Mouse (Mus musculus) neural tube, embryonic 11.5 days (tissue): ENCODE results near the gene Retreg3. TPM values are rescaled to one million over a fixed set of nuclear protein-coding genes. Genes with fewer than 3 reads are reported as not detected.

Source experiments
- ATAC-seq: fragments of 200-750 bp; cut with Nextera tagmentation; 2 replicates; pipeline ENCODE4 v1.8.0; 2017; ENCODE audit warnings: moderate number of reproducible peaks, mild to moderate bottlenecking, moderate TSS enrichment, moderate library complexity; ENCODE audit not compliant: insufficient read depth, low FRiP score, low TSS enrichment
- DNase-seq: peaks from one replicate; pipeline ENCODE4 v3.0.0-alpha.2; 2015; ENCODE audit warnings: low spot score
- H3K27ac ChIP-seq: fragments of 300-500 bp; sonication (generic); 2 replicates; pipeline ENCODE4 v1.5.1; 2014; ENCODE audit warnings: low read depth, mild to moderate bottlenecking, low read length
- H3K27me3 ChIP-seq: fragments of 300-500 bp; sonication (generic); 2 replicates; pipeline ENCODE4 v1.6.1; 2014; ENCODE audit warnings: mild to moderate bottlenecking, low read length, mixed read lengths; ENCODE audit not compliant: control insufficient read depth, insufficient read depth
- H3K36me3 ChIP-seq: fragments of 300-500 bp; sonication (generic); 2 replicates; pipeline ENCODE4 v1.6.1; 2014; ENCODE audit warnings: mild to moderate bottlenecking, low read length, moderate library complexity, mixed read lengths; ENCODE audit not compliant: control insufficient read depth, insufficient read depth
- H3K4me1 ChIP-seq: fragments of 300-500 bp; sonication (generic); 2 replicates; pipeline ENCODE4 v1.6.1; 2014; ENCODE audit warnings: low read length, mixed read lengths; ENCODE audit not compliant: control insufficient read depth, insufficient read depth
- H3K4me2 ChIP-seq: fragments of 300-500 bp; sonication (generic); 2 replicates; pipeline ENCODE4 v1.6.1; 2014; ENCODE audit warnings: low read depth, mild to moderate bottlenecking, moderate library complexity
- H3K4me3 ChIP-seq: fragments of 300-500 bp; sonication (generic); 2 replicates; pipeline ENCODE4 v1.5.1; 2014; ENCODE audit warnings: low read depth, low read length
- H3K9ac ChIP-seq: fragments of 300-500 bp; sonication (generic); 2 replicates; pipeline ENCODE4 v1.6.1; 2014; ENCODE audit warnings: mild to moderate bottlenecking, low read length
- H3K9me3 ChIP-seq: fragments of 300-500 bp; sonication (generic); 2 replicates; pipeline ENCODE4 v1.6.1; 2016; ENCODE audit warnings: low read length; ENCODE audit not compliant: control insufficient read depth
- WGBS: fragments of 180-500 bp; shearing (Covaris S2); extraction: QIAGEN DNeasy Blood & Tissue Kit; methylation state at CpG from one replicate; pipeline ENCODE4 v1.1.7; 2014; 5-methylcytosine and 5-hydroxymethylcytosine counted together
- polyA plus RNA-seq: library from polyadenylated mRNA; unstranded; fragments of >200 nt; fragmentation: Nextera tagmentation; extraction: Ambion mirVana; gene quantifications from 2 replicates; pipeline ENCODE4 v1.2.1, GENCODE M21; 2014

Gene Retreg3
- polyA plus RNA-seq, 1 experiment from 2014 or later: 14.4 TPM

- ATAC-seq (peak; percentile 86; the same call in 1 of the 2 replicates), DNase-seq (peak; percentile 91)
- Histone ChIP-seq H3K4me2 (peak within 1 kb of the TSS; percentile 99), H3K4me1 (no peaks in the 10 kb centered on the region; the same call in 1 of the 2 replicates), H3K27me3 (peaks cover 10% of the 10 kb centered on the region; the same call in 1 of the 2 replicates), H3K4me3 (peak within 1 kb of the TSS; percentile 79), H3K27ac (no peak within 1 kb of the TSS), H3K36me3 (no peaks in the 10 kb centered on the region), H3K9me3 (no peaks in the 10 kb centered on the region), H3K9ac (peak within 1 kb of the TSS; percentile 81)
- whole genome bisulfite sequencing: 5% methylated on average over 35 of the region's 35 CpGs
Measured at GRCm38 (mm10) chr11:101069391-101070188, 50.1 kb downstream of the Retreg3 start, which contains the start of gene Naglu. TSS of gene Naglu (plus strand) at chr11:101070012.

- Histone ChIP-seq H3K4me2 (peak overlapping the region; percentile 58), H3K4me3 (peak overlapping the region; percentile 26), H3K9me3 (no peaks in the 10 kb centered on the region), H3K27me3 (peaks cover 5% of the 10 kb centered on the region; the same call in 1 of the 2 replicates), H3K9ac (peak overlapping the region; percentile 33), H3K4me1 (peaks cover 8% of the 10 kb centered on the region), H3K27ac (no peak overlapping the region), H3K36me3 (peaks cover 2% of the 10 kb centered on the region; the same call in 1 of the 2 replicates)
- ATAC-seq: no peak
- 29% methylated on average over 18 of the region's 18 CpGs for WGBS
- DNase-seq: peak; percentile 85
Measured at GRCm38 (mm10) chr11:101066549-101067412, 52.9 kb downstream of the Retreg3 start.

- no peak for ATAC-seq
- no peak for DNase-seq
- Histone ChIP-seq H3K4me1 (peaks cover 8% of the 10 kb centered on the region), H3K4me3 (no peak overlapping the region), H3K36me3 (peaks cover 2% of the 10 kb centered on the region; the same call in 1 of the 2 replicates), H3K27ac (no peak overlapping the region), H3K9ac (no peak overlapping the region), H3K4me2 (no peak overlapping the region), H3K9me3 (no peaks in the 10 kb centered on the region), H3K27me3 (no peaks in the 10 kb centered on the region)
- 91% methylated on average over 9 of the region's 9 CpGs for WGBS
Measured at GRCm38 (mm10) chr11:101065002-101065401, 54.7 kb downstream of the Retreg3 start.

- no peak overlapping the region for H3K27ac ChIP-seq
Measured at GRCm38 (mm10) chr11:101064462-101064861, 55.2 kb downstream of the Retreg3 start.

GRCm38 (mm10) chr11:101063676-101064327, 55.9 kb downstream of the Retreg3 start:
- 60% methylated on average over 12 of the region's 12 CpGs for WGBS
- Histone ChIP-seq H3K9ac (no peak overlapping the region), H3K27ac (peak overlapping the region; percentile 60), H3K36me3 (peaks cover 2% of the 10 kb centered on the region; the same call in 1 of the 2 replicates), H3K4me1 (peaks cover 8% of the 10 kb centered on the region), H3K27me3 (no peaks in the 10 kb centered on the region), H3K4me3 (no peak overlapping the region), H3K4me2 (no peak overlapping the region), H3K9me3 (no peaks in the 10 kb centered on the region)
- no peak for DNase-seq
- ATAC-seq: no peak

More at GRCm38 (mm10) chr11:101064462-101064861, 55.2 kb downstream of the Retreg3 start:
- H3K27me3 ChIP-seq: no peaks in the 10 kb centered on the region
- no peaks in the 10 kb centered on the region for H3K9me3 ChIP-seq
- H3K9ac ChIP-seq: no peak overlapping the region
- 74% methylated on average over 4 of the region's 4 CpGs for WGBS
- no peak for DNase-seq
- H3K4me2 ChIP-seq: no peak overlapping the region
- H3K36me3 ChIP-seq: peaks cover 2% of the 10 kb centered on the region; the same call in 1 of the 2 replicates
- no peak for ATAC-seq
- no peak overlapping the region for H3K4me3 ChIP-seq
- H3K4me1 ChIP-seq: peaks cover 8% of the 10 kb centered on the region

GRCm38 (mm10) chr11:101062971-101063675, 56.6 kb downstream of the Retreg3 start:
- Histone ChIP-seq H3K27me3 (no peaks in the 10 kb centered on the region), H3K4me1 (peaks cover 8% of the 10 kb centered on the region), H3K9me3 (no peaks in the 10 kb centered on the region), H3K4me2 (no peak overlapping the region), H3K36me3 (peaks cover 2% of the 10 kb centered on the region; the same call in 1 of the 2 replicates), H3K4me3 (no peak overlapping the region), H3K27ac (peak overlapping the region; percentile 60; the same call in 1 of the 2 replicates), H3K9ac (no peak overlapping the region)
- DNase-seq (no peak), ATAC-seq (no peak)
- 68% methylated on average over 14 of the region's 14 CpGs for WGBS

GRCm38 (mm10) chr11:101062165-101062884, 57.4 kb downstream of the Retreg3 start:
- H3K9me3 ChIP-seq: no peaks in the 10 kb centered on the region
- 80% methylated on average over 12 of the region's 12 CpGs for WGBS
- no peaks in the 10 kb centered on the region for H3K27me3 ChIP-seq
- ATAC-seq: no peak
- no peak overlapping the region for H3K27ac ChIP-seq
- H3K4me1 ChIP-seq: peaks cover 8% of the 10 kb centered on the region
- no peak overlapping the region for H3K4me3 ChIP-seq
- DNase-seq: no peak
- no peak overlapping the region for H3K9ac ChIP-seq
- peaks cover 2% of the 10 kb centered on the region for H3K36me3 ChIP-seq
- no peak overlapping the region for H3K4me2 ChIP-seq
